Mouse (Mus musculus): Measurements from ENCODE around the gene Zfp853.

- TF ChIP-seq CTCF (IDR thresholded peaks at IDR 0.05; ENCODE audit: low read depth) = no peak
- TF ChIP-seq EP300 (IDR thresholded peaks at IDR 0.05; ENCODE audit: low read depth) = no peak
Measured at GRCm38 (mm10) chr5:143269363-143270150, 23.9 kb downstream of the Zfp853 start, which contains the start of gene Zfp316.

Data from liver, postnatal 0 days (tissue).